Mouse (Mus musculus) midbrain, embryonic 14.5 days (tissue): Measurements from ENCODE around the gene Gad1. TPM values are rescaled to one million over a fixed set of nuclear protein-coding genes. Genes with fewer than 3 reads are reported as not detected.

ENCODE experiments used
- ATAC-seq: fragments of 200-750 bp; cut with Nextera tagmentation; 2 replicates; pipeline ENCODE4 v1.8.0; 2017; ENCODE audit warnings: moderate number of reproducible peaks, moderate library complexity; ENCODE audit not compliant: low FRiP score, low TSS enrichment
- DNase-seq: peaks from one replicate; pipeline ENCODE4 v3.0.0-alpha.2; 2015
- H3K27ac ChIP-seq: fragments of 300-500 bp; sonication (generic); replicated peaks from 2 replicates; pipeline ENCODE4 v1.5.1; 2014; ENCODE audit warnings: mild to moderate bottlenecking, low read depth, low read length, moderate library complexity
- H3K27me3 ChIP-seq: fragments of 300-500 bp; sonication (generic); 2 replicates; pipeline ENCODE4 v1.6.1; 2014; ENCODE audit warnings: low read length, control low read depth, mixed read lengths; ENCODE audit not compliant: control insufficient read depth, insufficient read depth
- H3K36me3 ChIP-seq: fragments of 300-500 bp; sonication (generic); 2 replicates; pipeline ENCODE4 v1.6.1; 2014; ENCODE audit warnings: low read length, control low read depth; ENCODE audit not compliant: control insufficient read depth, insufficient read depth
- H3K4me1 ChIP-seq: fragments of 300-500 bp; sonication (generic); 2 replicates; pipeline ENCODE4 v1.6.1; 2014; ENCODE audit warnings: mild to moderate bottlenecking, antibody characterized with exemption, low read length, control low read depth; ENCODE audit not compliant: control insufficient read depth, insufficient read depth
- H3K4me2 ChIP-seq: fragments of 300-500 bp; sonication (generic); 2 replicates; pipeline ENCODE4 v1.6.1; 2014; ENCODE audit warnings: mild to moderate bottlenecking, low read length, moderate library complexity
- H3K4me3 ChIP-seq: fragments of 300-500 bp; sonication (generic); replicated peaks from 2 replicates; pipeline ENCODE4 v1.5.1; 2014; ENCODE audit warnings: low read depth, low read length
- H3K9ac ChIP-seq: fragments of 300-500 bp; sonication (generic); replicated peaks from 2 replicates; pipeline ENCODE4 v1.6.1; 2014; ENCODE audit warnings: mild to moderate bottlenecking, low read length, moderate library complexity
- H3K9me3 ChIP-seq: fragments of 300-500 bp; sonication (generic); 2 replicates; pipeline ENCODE4 v1.6.1; 2016; ENCODE audit warnings: low read length, control low read depth, mixed read lengths; ENCODE audit not compliant: control insufficient read depth
- WGBS: fragments of 180-500 bp; shearing (Covaris S2); extraction: QIAGEN DNeasy Blood & Tissue Kit; methylation state at CpG from one replicate; pipeline ENCODE4 v1.1.7; 2014; 5-methylcytosine and 5-hydroxymethylcytosine counted together
- polyA plus RNA-seq: library from polyadenylated mRNA; unstranded; fragments of >200 nt; fragmentation: Nextera tagmentation; extraction: Ambion mirVana; gene quantifications from 2 replicates; pipeline ENCODE4 v1.2.1, GENCODE M21; 2014

Gene Gad1
- polyA plus RNA-seq, 1 experiment from 2014 or later, result 111 TPM

- Histone ChIP-seq H3K4me2 (no peak overlapping the region), H3K4me3 (no peak overlapping the region), H3K9me3 (no peaks in the 10 kb centered on the region), H3K27ac (no peak overlapping the region), H3K4me1 (no peaks in the 10 kb centered on the region), H3K9ac (no peak overlapping the region), H3K36me3 (no peaks in the 10 kb centered on the region), H3K27me3 (no peaks in the 10 kb centered on the region)
- DNase-seq, result no peak
- no peak for ATAC-seq
- 84% methylated on average over 2 of the region's 2 CpGs for WGBS
Observed at GRCm38 (mm10) chr2:70551446-70551845, 1.4 kb upstream of the Gad1 start.

GRCm38 (mm10) chr2:70552067-70552598 is 739 bp upstream of the Gad1 start:
- 85% methylated on average over 15 of the region's 15 CpGs for WGBS
- H3K4me2 ChIP-seq, result no peak overlapping the region
- no peak overlapping the region for H3K9ac ChIP-seq
- H3K9me3 ChIP-seq, result no peaks in the 10 kb centered on the region
- no peaks in the 10 kb centered on the region for H3K36me3 ChIP-seq
- H3K27me3 ChIP-seq, result no peaks in the 10 kb centered on the region
- H3K4me3 ChIP-seq, result no peak overlapping the region
- no peaks in the 10 kb centered on the region for H3K4me1 ChIP-seq
- ATAC-seq, result no peak
- no peak for DNase-seq
- no peak overlapping the region for H3K27ac ChIP-seq

- H3K36me3 ChIP-seq, result no peaks in the 10 kb centered on the region
- H3K27me3 ChIP-seq, result no peaks in the 10 kb centered on the region
- WGBS, result 83% methylated on average over 3 of the region's 3 CpGs
- H3K4me1 ChIP-seq, result no peaks in the 10 kb centered on the region
- ATAC-seq (no peak), DNase-seq (no peak)
- H3K9ac ChIP-seq, result no peak overlapping the region
- no peak overlapping the region for H3K4me2 ChIP-seq
- no peak overlapping the region for H3K4me3 ChIP-seq
- no peak overlapping the region for H3K27ac ChIP-seq
- H3K9me3 ChIP-seq, result no peaks in the 10 kb centered on the region
Observed at GRCm38 (mm10) chr2:70553826-70554225, 954 bp downstream of the Gad1 start.

DNA sequence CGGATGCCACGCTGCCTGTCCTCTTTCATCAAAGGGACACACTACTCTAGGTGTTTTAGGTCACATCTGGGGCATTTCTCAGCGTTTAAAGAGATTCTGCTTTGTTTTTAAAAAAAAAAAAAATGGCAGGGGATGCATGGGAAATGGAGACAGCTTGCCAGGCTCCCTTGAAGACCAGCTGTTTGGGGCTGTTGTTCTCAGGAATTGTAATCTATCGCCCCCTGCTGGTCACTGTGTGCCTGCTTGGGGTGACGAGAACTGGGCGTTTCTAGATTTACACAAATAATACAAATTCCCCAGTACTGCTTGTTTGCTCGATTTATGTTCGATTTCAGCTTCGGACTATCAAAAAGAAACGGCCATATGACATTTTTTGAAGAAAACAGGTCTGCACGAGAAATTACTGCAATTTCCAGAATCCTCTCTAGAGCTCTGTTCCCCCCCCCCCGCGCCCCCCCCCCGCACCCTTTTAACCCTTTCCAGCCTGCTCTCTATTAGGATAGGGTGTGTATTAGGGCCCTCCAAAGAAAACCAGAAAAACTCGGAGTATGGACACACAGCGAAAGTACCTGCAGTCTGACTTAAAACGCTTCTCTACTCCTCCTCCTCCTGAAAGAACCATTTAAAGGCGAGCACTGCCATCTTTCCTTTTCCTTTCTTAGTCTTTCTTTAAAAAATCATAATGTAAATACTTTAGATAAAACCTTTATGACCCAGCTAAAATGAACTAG is 5.4 kb downstream of the Gad1 start:
- 0 out of 2 replicates have a peak overlapping the region, but pooled peaks have one; percentile 1 for H3K9ac ChIP-seq
- 4% methylated on average over 17 of the region's 18 CpGs for whole genome bisulfite sequencing
- ATAC-seq, result peak; percentile 55; the same call in 1 of the 2 replicates
- H3K4me1 ChIP-seq, result no peaks in the 10 kb centered on the region
- H3K4me2 ChIP-seq, result peak overlapping the region; percentile 66
- H3K27me3 ChIP-seq, result peaks cover 27% of the 10 kb centered on the region
- H3K4me3 ChIP-seq, result peak overlapping the region; percentile 20
- peak; percentile 99 for DNase-seq
- H3K9me3 ChIP-seq, result no peaks in the 10 kb centered on the region
- H3K36me3 ChIP-seq, result no peaks in the 10 kb centered on the region
- peak overlapping the region; percentile 94 for H3K27ac ChIP-seq

DNA sequence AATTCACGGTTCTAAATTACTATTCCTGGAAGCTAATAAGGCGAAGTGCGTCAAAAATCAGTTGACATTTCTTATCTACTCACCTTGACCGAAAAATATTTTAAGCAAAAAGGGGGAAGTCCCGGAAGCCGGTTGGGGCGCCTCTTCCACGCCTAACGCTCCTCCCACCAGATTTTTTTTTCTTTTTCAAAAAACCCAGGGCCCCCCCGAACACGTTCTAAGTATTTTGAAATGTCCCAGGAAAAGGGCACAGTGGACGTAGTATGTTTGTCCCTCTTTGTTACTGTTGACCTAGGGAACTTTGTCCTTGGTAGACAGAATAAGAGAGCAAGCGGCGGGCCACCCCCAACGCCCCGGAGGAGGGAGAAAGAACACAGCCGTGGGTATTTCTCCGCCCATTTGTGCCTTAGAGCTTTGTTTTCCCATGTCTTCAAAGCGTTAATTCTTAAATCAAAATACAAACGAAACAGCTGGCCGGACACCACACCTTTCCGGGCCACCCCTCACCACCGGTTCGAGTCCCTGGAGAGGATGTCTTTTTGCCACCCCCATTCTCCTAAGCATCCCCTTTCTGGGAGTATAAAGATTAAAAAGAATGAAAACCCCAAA is 6.1 kb downstream of the Gad1 start:
- no peaks in the 10 kb centered on the region for H3K9me3 ChIP-seq
- DNase-seq, result peak; percentile 46

DNA sequence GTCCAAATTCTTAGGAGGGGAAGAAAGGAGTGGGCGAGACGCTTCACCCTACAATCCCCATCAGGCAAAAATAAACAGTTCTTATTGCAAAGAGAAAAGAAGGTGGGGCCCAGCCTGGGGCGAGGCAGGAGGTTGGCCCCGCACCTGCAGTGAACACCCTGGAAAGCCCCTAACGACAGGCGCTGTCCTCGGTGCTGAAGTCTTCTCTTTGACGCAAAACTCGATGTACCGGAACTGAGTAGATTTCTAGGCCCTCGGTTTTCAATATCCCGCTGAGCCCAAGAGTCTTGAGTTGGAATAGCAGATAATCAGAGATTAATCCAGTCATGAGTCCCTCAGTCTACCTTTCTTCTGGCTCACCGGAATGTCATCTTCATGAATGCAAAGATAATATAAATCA is 6.6 kb downstream of the Gad1 start:
- no peak for ATAC-seq
- Histone ChIP-seq H3K4me1 (no peaks in the 10 kb centered on the region), H3K36me3 (no peaks in the 10 kb centered on the region), H3K27me3 (peaks cover 33% of the 10 kb centered on the region), H3K4me3 (peak overlapping the region; percentile 20), H3K27ac (peak overlapping the region; percentile 94), H3K9me3 (no peaks in the 10 kb centered on the region), H3K9ac (peak overlapping the region; percentile 34), H3K4me2 (peak overlapping the region; percentile 66)
- DNase-seq, result peak; percentile 78
- under 1% methylated on average over 13 of the region's 13 CpGs for WGBS

More for the DNA sequence above, 6.1 kb downstream of the Gad1 start:
- Histone ChIP-seq H3K4me3 (peak overlapping the region; percentile 20), H3K4me1 (no peaks in the 10 kb centered on the region), H3K27ac (peak overlapping the region; percentile 94), H3K36me3 (no peaks in the 10 kb centered on the region), H3K27me3 (peaks cover 30% of the 10 kb centered on the region), H3K4me2 (peak overlapping the region; percentile 66), H3K9ac (peak overlapping the region; percentile 34; the same call in 1 of the 2 replicates)
- no peak for ATAC-seq
- 9% methylated on average over 24 of the region's 24 CpGs for WGBS

DNA sequence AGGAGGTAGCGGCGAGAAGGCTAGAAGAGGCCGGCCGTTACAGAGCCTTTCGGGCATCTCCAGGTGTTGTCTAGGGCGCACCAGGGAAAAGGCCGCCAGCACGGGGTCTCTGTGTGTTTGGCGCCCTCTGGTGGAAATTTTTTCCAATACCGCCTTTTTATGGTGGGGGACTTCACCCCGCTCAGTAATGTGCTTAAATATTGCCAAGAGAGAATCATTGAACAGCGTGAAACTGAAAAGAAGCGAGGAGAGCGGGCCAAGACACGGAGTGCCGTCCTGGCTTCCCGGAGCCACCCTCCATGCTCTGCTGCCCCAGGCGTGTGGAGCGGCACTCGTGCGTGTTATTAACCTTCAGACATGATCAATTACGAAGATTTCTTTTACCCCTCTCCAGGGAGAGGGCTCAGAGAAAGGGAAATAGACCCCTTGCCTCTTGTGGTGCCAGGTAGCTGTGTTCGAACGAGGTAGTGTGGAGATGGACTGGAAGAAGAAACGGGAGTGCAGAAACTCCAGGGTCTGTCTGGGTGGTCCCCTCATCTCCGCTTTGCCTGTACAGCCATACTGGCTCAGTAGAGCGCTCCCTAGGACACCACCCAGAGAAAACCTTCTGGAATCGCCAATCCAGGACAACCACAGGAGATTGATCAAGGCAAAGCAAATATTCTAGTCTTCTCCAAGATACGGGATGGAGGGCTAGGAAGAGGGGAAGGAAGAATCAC is 8.4 kb downstream of the Gad1 start:
- under 1% methylated on average over 29 of the region's 29 CpGs for WGBS
- Histone ChIP-seq H3K27ac (peak overlapping the region; percentile 94), H3K9me3 (no peaks in the 10 kb centered on the region), H3K4me1 (no peaks in the 10 kb centered on the region), H3K4me2 (peak overlapping the region; percentile 66), H3K27me3 (peaks cover 50% of the 10 kb centered on the region), H3K36me3 (no peaks in the 10 kb centered on the region), H3K9ac (peak overlapping the region; percentile 88), H3K4me3 (peak overlapping the region; percentile 53)
- DNase-seq (peak; percentile 93), ATAC-seq (peak; percentile 65)

- Histone ChIP-seq H3K27ac (peak overlapping the region; percentile 94), H3K9me3 (no peaks in the 10 kb centered on the region), H3K4me1 (0 out of 2 replicates have a peak, but pooled peaks cover 5% of the 10 kb centered on the region), H3K4me3 (peak overlapping the region; percentile 53), H3K27me3 (peaks cover 58% of the 10 kb centered on the region), H3K36me3 (no peaks in the 10 kb centered on the region), H3K4me2 (peak overlapping the region; percentile 66), H3K9ac (peak overlapping the region; percentile 88)
- under 1% methylated on average over 42 of the region's 42 CpGs for WGBS
- DNase-seq (peak; percentile 76), ATAC-seq (no peak)
Observed at GRCm38 (mm10) chr2:70562011-70562491, 9.2 kb downstream of the Gad1 start.
